Mouse (Mus musculus) 3T3-L1 (cell line): ENCODE data around the gene Thbs1.
A peak's percentile ranks its signal among the peaks of the same experiment; 100 is the strongest.
"Not testable (repeated sequence)": the region's sequence is repeated elsewhere in the genome, so short reads cannot be mapped to it uniquely, and the experiment has no call there.

Experiments
- DNase-seq: peaks from one replicate; pipeline ENCODE4 v3.0.0-alpha.2; 2015; ENCODE audit warnings: low read depth, low spot score

Gene Thbs1

DNA sequence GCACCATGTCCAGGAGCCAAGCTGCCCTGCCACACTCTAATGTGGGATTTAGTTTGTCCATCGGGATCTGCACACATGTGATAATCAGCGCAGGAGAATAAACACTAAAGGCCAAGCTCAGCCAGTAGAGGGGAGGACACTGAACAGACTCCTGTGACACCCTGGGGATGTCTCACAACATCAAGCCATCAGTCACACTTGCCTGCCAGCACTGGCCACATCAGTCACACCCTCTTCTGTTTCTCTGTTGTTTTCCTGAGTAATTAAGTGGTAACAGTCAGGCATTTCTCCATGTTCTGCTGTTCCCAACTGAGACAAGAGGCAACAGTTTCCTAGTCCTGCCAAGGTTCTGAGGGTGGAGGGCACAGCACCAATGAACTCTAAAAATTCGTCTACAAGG, 36.1 kb downstream of the Thbs1 start:
- DNase-seq = not testable (repeated sequence)

DNA sequence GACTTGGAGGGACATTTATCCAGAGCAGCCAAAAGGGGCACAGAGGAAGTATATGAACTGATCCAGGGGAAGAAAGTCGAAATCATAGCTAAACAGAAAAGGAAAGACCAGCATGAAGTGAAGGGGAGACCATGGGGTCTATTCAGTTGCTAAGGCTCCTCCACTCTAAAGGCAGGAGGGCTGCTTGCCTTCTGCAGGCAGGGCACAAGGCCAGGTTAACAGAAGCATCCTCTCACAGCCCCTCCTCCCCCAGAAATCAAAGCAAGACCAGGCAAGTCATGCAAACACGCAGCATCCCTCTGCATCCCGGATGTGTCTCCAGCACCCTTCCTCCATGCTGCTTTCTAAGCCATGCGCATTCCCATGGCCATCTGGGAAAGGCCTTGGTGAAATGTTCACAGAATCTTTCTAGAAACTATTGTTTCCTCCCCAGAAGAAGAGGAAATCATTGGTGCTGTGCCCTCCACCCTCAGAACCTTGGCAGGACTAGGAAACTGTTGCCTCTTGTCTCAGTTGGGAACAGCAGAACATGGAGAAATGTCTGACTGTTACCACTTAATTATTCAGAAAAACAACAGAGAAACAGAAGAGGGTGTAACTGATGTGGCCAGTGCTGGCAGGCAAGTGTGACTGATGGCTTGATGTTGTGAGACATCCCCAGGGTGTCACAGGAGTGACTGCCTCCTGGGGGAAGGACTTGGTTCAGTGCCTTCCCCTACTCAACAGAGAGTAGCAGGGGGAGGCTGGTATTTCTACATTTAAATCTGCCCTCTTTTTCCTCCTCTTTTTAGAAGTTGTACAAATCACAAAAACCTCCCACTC, 36.9 kb downstream of the Thbs1 start:
- DNase-seq = no peak

DNA sequence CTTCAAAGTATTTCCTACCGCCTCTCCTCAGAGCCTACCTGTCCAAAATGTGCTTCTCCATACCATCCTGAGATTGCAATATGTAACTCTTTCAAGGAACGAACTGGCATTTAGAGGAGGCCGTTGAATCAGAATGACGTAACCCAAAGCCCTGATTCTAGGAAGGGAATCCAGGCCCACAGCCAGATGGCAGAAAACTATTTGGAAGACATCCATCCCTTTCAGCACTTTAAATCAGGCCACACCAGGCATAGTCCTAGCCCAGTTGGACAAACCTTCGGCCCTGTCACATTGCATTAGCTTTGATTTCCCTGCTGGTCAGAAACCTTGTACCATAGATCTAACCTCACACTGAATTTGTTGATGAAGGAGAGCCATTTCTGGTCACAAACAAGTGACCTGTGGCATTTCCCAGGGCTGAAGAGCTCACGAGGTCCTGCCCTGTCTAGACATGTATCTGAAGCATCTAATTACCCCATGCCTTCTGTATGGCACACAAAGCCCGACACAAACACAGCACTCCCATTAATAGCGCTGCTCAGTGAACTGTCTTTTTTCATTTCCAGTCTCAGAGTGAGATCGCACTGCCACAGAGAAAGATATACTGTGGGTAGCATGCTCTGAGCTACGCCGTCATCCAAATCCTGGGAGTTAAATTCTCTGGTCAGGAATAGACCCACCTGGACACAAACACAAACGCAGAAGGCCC, 38.3 kb downstream of the Thbs1 start:
- peak; percentile 98 for DNase-seq

DNA sequence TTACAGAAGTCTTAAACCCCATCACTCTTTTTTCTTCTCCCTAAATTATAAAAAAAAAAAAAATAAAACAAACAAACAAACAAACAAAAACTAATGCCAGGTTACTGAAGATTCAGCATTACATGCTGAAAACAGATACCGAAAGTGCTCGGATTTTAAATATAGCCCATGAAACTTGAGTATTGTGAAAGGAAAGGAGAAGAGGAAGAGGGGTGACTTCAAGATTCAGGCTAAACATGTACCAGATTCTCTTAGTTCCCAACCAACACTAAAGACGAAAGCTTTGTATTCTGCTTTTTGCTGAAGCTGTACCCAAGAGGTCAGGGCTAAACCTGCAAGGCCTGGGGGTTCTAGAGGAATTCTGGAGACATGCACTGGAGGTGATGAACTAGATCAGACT, 46.4 kb downstream of the Thbs1 start:
- no peak for DNase-seq

DNA sequence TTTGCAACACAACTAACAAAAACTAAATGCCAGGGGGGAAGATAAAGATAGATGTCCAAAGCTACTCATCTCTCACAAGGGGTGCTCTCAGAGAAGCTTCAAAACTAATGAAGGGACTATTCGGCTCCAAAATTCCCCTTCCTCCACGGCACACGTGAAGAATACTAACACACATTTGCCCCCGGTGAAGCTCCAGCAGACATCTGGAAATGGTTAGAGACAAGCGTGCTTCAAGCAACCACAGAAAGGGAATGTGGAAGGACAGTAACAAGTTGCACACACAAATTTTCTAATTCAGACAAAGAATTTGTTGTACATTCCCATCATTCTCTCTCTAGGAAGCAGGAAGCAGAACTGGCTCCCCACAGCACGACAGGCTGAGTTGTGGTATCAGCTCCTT, 47.5 kb downstream of the Thbs1 start:
- DNase-seq = peak; percentile 34

DNA sequence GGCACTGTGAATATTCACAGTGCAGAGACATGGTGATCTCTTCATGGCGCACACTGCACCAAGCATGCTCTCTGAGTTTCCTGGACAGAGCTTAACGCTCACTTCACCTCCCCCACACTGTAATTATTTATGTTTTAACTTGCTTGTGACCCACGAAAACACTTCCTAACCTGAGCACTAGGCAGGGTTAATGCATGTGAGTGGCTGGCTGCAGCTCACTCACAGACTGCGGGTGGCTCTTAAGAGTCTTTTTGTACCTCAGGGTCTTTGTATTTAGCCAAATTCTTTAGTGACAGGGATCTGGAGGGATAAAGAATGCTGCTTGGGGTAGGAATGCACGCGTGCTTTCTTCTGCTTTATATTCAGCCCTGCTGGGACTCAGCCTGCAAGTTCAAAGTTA, 48.9 kb downstream of the Thbs1 start:
- no peak for DNase-seq

DNA sequence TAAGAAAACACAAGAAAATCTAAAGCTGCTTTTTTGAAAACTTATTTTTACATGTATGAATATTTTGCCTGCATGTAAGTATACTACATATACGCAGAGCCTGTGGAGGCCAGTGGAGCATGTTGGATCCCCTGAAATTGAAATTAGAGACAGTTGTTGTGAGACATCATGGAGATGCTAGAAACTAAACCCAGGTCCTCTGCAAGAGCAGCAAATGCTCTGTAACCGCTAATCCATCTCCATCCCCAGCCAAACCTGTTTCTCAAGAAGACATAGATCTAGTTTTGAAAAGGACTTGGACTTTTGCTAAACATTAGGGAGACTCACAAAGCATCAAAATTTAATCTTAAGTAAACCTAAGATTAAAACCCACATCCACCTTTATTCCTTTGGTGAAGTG, 49.3 kb downstream of the Thbs1 start:
- no peak for DNase-seq

DNA sequence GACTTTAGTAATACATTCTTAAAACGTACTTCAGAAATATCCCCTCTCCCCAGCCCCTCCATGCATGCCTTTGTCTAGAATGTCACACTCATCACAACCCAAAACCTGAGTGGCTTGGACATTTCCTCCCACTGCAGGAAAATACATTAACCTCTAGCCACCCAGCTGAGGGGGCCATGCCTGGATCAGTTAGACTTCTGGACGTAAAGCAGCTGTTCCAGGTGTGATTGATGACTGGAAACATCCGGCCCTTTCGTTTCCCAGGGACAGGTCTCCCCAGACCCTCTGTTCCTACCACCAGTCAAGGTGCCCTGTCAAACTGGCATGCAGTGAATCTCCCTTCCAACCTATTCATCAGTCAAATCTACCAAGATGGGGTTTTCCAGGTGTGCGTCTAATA, 50.8 kb downstream of the Thbs1 start:
- DNase-seq = no peak

DNA sequence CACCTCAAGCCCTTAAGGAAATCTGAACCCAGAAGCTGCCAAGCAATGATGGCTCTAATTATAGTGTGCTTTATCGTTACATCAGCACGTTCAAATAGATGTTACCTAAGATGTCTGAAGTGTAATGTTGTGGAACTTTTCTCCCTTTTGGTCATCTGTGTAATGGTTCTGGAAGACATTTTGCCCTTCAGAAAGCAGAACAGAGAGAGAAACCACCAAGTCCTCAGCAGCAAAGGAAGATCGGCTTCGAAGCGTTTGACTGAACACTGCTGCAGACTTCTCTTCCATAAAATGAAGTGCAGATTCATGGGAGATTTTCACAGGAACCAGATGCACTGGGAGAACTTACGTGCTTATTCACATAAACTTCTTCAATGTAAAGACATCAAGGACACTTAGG, 52.5 kb downstream of the Thbs1 start:
- DNase-seq = no peak

DNA sequence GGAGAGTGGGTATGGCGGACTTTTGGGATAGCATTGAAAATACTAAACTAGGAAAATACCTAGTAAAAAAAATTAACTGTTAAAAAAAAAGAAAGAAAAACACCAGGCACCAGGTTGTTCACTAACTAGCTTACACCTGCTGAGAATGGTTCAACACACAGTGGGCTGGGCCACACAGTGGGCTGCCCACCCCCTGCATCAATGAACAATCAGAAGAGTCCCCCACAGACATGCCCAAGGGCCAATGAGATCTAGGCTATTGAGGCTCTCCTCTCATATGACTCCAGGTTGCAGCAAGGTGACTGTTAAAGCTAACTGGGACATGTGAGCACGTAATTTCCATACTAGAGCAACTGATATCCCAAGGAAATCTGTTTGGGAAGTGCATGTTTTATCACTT, 54.0 kb downstream of the Thbs1 start:
- no peak for DNase-seq

DNA sequence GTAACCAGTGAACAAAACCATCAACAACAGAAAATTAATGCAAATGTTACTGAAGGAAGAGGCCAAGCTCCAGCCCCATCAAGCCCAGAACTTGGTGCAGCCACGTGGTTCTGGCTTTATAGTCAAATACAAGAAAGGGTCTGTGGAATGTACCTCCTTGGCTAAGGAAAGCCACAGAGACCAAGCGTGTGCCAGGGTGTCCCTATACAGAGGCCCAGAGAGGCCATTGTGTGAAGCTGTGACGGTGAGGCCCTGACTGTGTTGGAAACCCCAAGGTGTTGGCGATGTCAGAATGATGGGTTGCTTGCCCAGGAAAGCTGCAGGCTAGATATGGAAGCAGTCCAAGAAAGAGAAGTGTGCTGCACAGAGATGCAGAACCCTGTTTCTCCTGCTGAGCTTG, 56.1 kb downstream of the Thbs1 start:
- DNase-seq = peak; percentile 36

DNA sequence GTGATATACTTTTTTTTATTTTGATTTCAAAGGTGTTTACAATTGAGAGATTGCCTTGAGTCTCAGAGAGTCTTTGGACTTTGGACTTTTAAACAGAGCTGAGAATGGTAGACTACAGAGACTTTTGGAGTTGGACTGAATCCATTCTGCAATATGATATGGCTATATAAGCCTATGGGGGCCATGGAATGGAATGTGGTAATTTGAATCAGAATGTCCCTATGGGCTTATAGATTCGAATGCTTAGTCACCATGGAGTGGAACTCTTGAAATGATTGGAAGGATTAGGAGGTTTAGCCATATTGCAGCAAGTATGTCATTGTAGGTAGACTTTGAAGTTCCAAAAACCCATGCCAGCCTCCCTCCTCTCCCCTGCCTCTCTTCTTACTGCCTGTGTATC, 56.5 kb downstream of the Thbs1 start:
- DNase-seq = peak; percentile 20

DNA sequence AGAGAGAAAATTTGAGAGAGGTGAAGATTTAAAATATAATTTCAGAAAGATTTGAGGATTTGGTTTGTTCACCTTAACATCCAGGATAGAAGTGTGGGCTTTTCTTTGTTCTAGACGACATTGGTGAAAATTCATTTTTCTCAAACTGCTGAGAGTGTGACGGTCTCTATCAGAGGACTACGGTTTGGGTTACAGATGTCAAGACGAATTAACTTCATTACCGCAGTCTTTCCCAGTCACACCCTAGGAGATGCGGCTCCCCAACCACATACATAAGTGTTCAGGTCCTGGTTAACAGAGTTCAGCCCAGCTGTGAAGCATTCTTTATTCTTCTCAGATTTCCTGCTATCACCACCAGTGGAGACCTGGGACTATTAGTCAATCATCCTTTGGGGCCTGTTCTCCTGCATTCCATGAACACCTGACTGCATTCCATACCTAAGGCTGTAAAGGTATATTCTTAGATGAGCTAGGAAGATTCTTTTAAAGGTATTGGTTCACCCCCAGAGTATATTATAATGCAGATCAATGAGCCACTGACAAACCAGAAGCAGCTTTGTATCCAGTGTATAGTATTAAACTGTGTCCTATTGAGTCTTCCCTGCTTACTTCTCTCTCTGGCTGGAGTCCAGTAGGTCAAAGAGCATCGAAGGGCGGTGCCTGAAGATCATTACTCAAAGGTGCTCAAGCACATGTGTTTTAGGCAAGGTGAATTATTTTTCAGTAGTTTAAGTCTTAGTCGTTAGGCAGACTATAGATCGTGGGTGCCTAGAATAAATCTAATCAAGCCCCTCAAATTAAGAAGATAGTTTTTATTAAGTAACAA, 63.1 kb downstream of the Thbs1 start:
- DNase-seq = no peak
